Mouse (Mus musculus) embryonic facial prominence, embryonic 11.5 days (tissue): ENCODE data around the gene Wbp11. TPM values are rescaled to one million over a fixed set of nuclear protein-coding genes. Genes with fewer than 3 reads are reported as not detected.

ENCODE experiments used
- ATAC-seq: fragments of 200-750 bp; cut with Nextera tagmentation; replicated peaks from 2 replicates; pipeline ENCODE4 v1.8.0; 2017; ENCODE audit warnings: low read depth; ENCODE audit not compliant: insufficient number of reproducible peaks, low FRiP score, low TSS enrichment
- DNase-seq: peaks from one replicate; pipeline ENCODE4 v3.0.0-alpha.2; 2015; ENCODE audit warnings: low spot score
- H3K27ac ChIP-seq: fragments of 300-500 bp; sonication (generic); replicated peaks from 2 replicates; pipeline ENCODE4 v1.5.1; 2014; ENCODE audit warnings: mild to moderate bottlenecking, low read depth, low read length, control low read depth
- H3K27me3 ChIP-seq: fragments of 300-500 bp; sonication (generic); 2 replicates; pipeline ENCODE4 v1.6.1; 2014; ENCODE audit warnings: mild to moderate bottlenecking, low read length, moderate library complexity, mixed read lengths; ENCODE audit not compliant: control insufficient read depth, insufficient read depth
- H3K36me3 ChIP-seq: fragments of 300-500 bp; sonication (generic); replicated peaks from 2 replicates; pipeline ENCODE4 v1.6.1; 2014; ENCODE audit warnings: low read depth, mild to moderate bottlenecking, low read length, moderate library complexity, mixed read lengths; ENCODE audit not compliant: control insufficient read depth, insufficient read depth
- H3K4me1 ChIP-seq: fragments of 300-500 bp; sonication (generic); 2 replicates; pipeline ENCODE4 v1.6.1; 2014; ENCODE audit warnings: low read length, mixed read lengths; ENCODE audit not compliant: control insufficient read depth, insufficient read depth
- H3K4me2 ChIP-seq: fragments of 300-500 bp; sonication (generic); 2 replicates; pipeline ENCODE4 v1.6.1; 2014; ENCODE audit warnings: low read depth, mild to moderate bottlenecking, control low read depth, low read length, moderate library complexity
- H3K4me3 ChIP-seq: fragments of 300-500 bp; sonication (generic); 2 replicates; pipeline ENCODE4 v1.5.1; 2014; ENCODE audit warnings: low read depth, low read length, control low read depth
- H3K9ac ChIP-seq: fragments of 300-500 bp; sonication (generic); replicated peaks from 2 replicates; pipeline ENCODE4 v1.6.1; 2014; ENCODE audit warnings: mild to moderate bottlenecking, control low read depth, low read length
- H3K9me3 ChIP-seq: fragments of 300-500 bp; sonication (generic); replicated peaks from 2 replicates; pipeline ENCODE4 v1.6.1; 2016; ENCODE audit warnings: mild to moderate bottlenecking, low read length, inconsistent platforms, mixed read lengths; ENCODE audit not compliant: control insufficient read depth
- WGBS: fragments of 180-500 bp; shearing (Covaris S2); extraction: QIAGEN DNeasy Blood & Tissue Kit; methylation state at CpG from one replicate; pipeline ENCODE4 v1.1.7; 2014; 5-methylcytosine and 5-hydroxymethylcytosine counted together
- polyA plus RNA-seq: library from polyadenylated mRNA; unstranded; fragments of >200 nt; fragmentation: Nextera tagmentation; extraction: Ambion mirVana; gene quantifications from 2 replicates; pipeline ENCODE4 v1.2.1, GENCODE M21; 2014

Gene Wbp11
- polyA plus RNA-seq, 1 experiment from 2014 or later = 146 TPM

DNA sequence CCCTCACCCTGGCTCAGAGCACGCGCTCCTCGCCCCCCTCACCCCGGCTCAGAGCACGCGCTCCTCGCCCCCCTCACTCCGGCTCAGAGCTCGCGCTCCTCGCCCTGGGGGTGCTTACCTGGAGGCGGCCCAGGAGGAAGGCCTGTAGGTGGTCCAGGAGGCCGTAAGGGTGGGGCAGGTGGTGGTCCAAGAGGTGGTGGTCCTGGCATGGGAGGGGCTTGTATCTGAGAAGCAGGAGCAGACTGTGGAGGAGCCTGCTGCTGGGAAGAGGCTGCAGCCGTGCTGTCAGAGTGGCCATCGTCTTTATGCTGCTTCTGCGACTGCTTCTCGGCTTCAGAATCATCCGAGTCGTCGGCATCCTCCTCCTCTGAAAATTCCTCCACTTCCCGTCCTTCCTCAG is 11.2 kb downstream of the Wbp11 start:
- 90% methylated on average over 19 of the region's 21 CpGs for WGBS
- DNase-seq = no peak
- no peak overlapping the region for H3K4me2 ChIP-seq
- H3K9me3 ChIP-seq = no peaks in the 10 kb centered on the region
- H3K27ac ChIP-seq = no peak overlapping the region
- no peaks in the 10 kb centered on the region for H3K4me1 ChIP-seq
- H3K27me3 ChIP-seq = no peaks in the 10 kb centered on the region
- H3K9ac ChIP-seq = no peak overlapping the region
- ATAC-seq = no peak
- H3K36me3 ChIP-seq = peaks cover 36% of the 10 kb centered on the region
- no peak overlapping the region for H3K4me3 ChIP-seq

GRCm38 (mm10) chr6:136815381-136815780 is 12.7 kb downstream of the Wbp11 start:
- 95% methylated on average over 7 of the region's 7 CpGs for WGBS
- H3K36me3 ChIP-seq = peaks cover 30% of the 10 kb centered on the region
- no peak overlapping the region for H3K27ac ChIP-seq
- no peak for ATAC-seq
- H3K9ac ChIP-seq = no peak overlapping the region
- no peaks in the 10 kb centered on the region for H3K27me3 ChIP-seq
- DNase-seq = no peak
- no peak overlapping the region for H3K4me3 ChIP-seq
- no peaks in the 10 kb centered on the region for H3K4me1 ChIP-seq
- no peaks in the 10 kb centered on the region for H3K9me3 ChIP-seq
- no peak overlapping the region for H3K4me2 ChIP-seq

DNA sequence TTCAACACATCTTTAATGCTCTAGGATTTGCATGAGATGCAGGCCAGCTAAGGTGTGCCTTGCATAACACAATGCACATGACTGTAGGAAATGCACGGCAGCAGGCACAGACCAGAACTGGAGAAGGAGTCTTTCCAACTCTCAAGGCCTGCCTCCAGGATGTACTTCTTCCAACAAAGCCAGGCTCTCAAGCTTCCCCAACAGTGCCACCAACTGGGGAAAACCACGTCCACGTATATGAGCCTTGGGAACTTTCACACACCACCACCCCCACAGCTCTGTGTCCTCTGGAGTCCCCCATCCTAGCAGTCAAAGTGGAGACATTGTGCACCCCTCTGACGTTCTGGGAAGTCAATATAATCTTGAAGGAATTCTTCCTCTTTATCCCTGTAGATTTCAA is 14.9 kb downstream of the Wbp11 start:
- DNase-seq (peak; percentile 21), ATAC-seq (no peak)
- H3K9me3 ChIP-seq = no peaks in the 10 kb centered on the region
- H3K27me3 ChIP-seq = no peaks in the 10 kb centered on the region
- no peak overlapping the region for H3K4me2 ChIP-seq
- peaks cover 26% of the 10 kb centered on the region for H3K36me3 ChIP-seq
- WGBS = 54% methylated on average over 4 of the region's 4 CpGs
- H3K4me1 ChIP-seq = no peaks in the 10 kb centered on the region
- H3K27ac ChIP-seq = no peak overlapping the region
- H3K4me3 ChIP-seq = no peak overlapping the region
- H3K9ac ChIP-seq = no peak overlapping the region

DNA sequence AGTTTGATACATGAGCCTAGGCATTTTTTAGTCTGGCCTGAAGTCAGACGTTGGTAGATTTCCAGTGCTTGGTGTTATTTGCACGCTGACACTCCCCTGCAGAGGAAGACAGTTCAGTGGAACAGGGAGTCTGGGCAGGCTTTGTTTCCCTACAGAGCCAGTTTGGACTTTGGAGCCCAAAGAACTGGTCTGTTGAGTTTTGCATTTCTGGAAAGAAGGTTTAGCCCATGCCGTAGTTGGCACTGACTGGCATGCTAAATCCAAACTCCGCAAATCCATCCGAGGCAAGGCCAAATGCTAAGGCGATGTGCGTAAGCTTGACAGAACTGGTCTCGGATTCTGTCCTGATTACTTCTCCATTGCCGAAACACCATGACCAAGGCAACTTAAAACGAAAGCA is 16.8 kb downstream of the Wbp11 start:
- Histone ChIP-seq H3K36me3 (peaks cover 19% of the 10 kb centered on the region), H3K9me3 (no peaks in the 10 kb centered on the region), H3K9ac (no peak overlapping the region), H3K4me2 (no peak overlapping the region), H3K4me3 (no peak overlapping the region), H3K27ac (no peak overlapping the region), H3K4me1 (no peaks in the 10 kb centered on the region), H3K27me3 (no peaks in the 10 kb centered on the region)
- no peak for DNase-seq
- 90% methylated on average over 10 of the region's 10 CpGs for WGBS
- ATAC-seq = no peak

GRCm38 (mm10) chr6:136809673-136810072 is 18.4 kb downstream of the Wbp11 start:
- peaks cover 10% of the 10 kb centered on the region for H3K36me3 ChIP-seq
- no peak overlapping the region for H3K9ac ChIP-seq
- H3K4me2 ChIP-seq = peak overlapping the region; percentile 93
- no peaks in the 10 kb centered on the region for H3K4me1 ChIP-seq
- no peaks in the 10 kb centered on the region for H3K27me3 ChIP-seq
- no peak overlapping the region for H3K27ac ChIP-seq
- no peaks in the 10 kb centered on the region for H3K9me3 ChIP-seq
- H3K4me3 ChIP-seq = no peak overlapping the region
- whole genome bisulfite sequencing = 68% methylated on average over 13 of the region's 13 CpGs
- no peak for DNase-seq
- no peak for ATAC-seq

GRCm38 (mm10) chr6:136809077-136809476 is 19.0 kb downstream of the Wbp11 start:
- DNase-seq (peak; percentile 19), ATAC-seq (no peak)
- Histone ChIP-seq H3K4me1 (no peaks in the 10 kb centered on the region), H3K9ac (peak overlapping the region; percentile 58), H3K9me3 (no peaks in the 10 kb centered on the region), H3K27ac (no peak overlapping the region), H3K27me3 (no peaks in the 10 kb centered on the region), H3K4me3 (peak overlapping the region; percentile 63), H3K4me2 (peak overlapping the region; percentile 93), H3K36me3 (peaks cover 5% of the 10 kb centered on the region)
- 30% methylated on average over 14 of the region's 14 CpGs for WGBS

DNA sequence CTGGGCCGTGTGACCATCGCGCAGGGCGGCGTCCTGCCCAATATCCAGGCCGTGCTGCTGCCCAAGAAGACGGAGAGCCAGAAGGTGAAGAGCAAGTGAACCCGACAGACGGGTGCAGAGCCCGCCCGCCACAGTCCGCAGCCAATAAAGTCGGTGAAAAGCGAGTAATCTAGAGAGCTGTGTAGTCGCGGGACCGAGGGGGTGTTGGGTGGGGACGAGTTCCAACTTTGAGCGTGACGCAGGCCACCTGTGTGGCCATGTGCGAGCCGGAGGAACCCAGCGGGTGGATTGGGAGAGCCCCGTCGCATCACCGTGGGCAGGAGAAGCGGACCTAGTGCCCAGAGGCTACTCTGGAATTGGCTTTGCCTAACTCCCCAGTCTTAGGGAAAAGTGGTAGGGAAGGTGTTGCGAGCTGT is 19.4 kb downstream of the Wbp11 start:
- ATAC-seq = no peak
- H3K27ac ChIP-seq = no peak overlapping the region

DNA sequence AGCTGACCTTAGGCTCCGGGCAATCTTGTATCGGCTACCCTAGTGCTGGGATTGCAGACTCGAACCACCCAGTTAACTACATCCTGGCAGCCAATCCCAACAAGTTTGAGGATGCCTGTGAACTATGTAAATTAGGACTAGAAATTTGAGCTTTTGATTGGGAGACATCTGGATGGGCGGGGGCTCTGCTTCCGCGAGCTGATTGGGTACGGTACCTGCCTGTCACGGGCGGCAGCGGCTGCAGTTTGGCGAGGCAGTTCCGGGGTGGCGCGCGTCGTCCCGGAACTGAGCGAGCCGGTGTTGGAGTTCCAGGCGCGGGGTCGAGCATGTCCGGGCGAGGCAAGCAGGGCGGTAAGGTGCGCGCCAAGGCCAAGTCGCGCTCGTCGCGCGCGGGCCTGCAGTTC is 20.0 kb downstream of the Wbp11 start, which contains the start of gene H2afj:
H2afj (plus strand) TSS at position 231 of the 404 bp plus-strand sequence.
- peak within 1 kb of the TSS; percentile 62 for H3K27ac ChIP-seq
- peak; percentile 77 for ATAC-seq
- no peaks in the 10 kb centered on the region for H3K9me3 ChIP-seq
- H3K9ac ChIP-seq = peak within 1 kb of the TSS; percentile 58
- peaks cover 4% of the 10 kb centered on the region; the same call in 1 of the 2 replicates for H3K36me3 ChIP-seq
- H3K4me3 ChIP-seq = peak within 1 kb of the TSS; percentile 63
- DNase-seq = peak; percentile 96
- H3K27me3 ChIP-seq = no peaks in the 10 kb centered on the region
- H3K4me2 ChIP-seq = peak within 1 kb of the TSS; percentile 93
- no peaks in the 10 kb centered on the region for H3K4me1 ChIP-seq
- WGBS = 0% methylated on average over 27 of the region's 34 CpGs

More for the DNA sequence above, 19.4 kb downstream of the Wbp11 start:
- peak overlapping the region; percentile 93 for H3K4me2 ChIP-seq
- H3K4me3 ChIP-seq = peak overlapping the region; percentile 63
- peak overlapping the region; percentile 58 for H3K9ac ChIP-seq
- H3K4me1 ChIP-seq = no peaks in the 10 kb centered on the region
- DNase-seq = no peak
- H3K9me3 ChIP-seq = no peaks in the 10 kb centered on the region
- H3K27me3 ChIP-seq = no peaks in the 10 kb centered on the region
- under 1% methylated on average over 28 of the region's 28 CpGs for WGBS
- H3K36me3 ChIP-seq = peaks cover 4% of the 10 kb centered on the region; the same call in 1 of the 2 replicates
